Mouse (Mus musculus) MEL (cell line): ENCODE measurements at regions not wholly inside any gene's neighbourhood (a gene's known extent, or its start where the extent isn't known, plus 50 kb on each side); places are given as distances from the start of the nearest gene placed in this dataset.

ENCODE experiments used
- DNase-seq: peaks from one replicate; pipeline ENCODE4 v3.0.0; 2011; ENCODE audit warnings: low read depth, low spot score
- H3K27ac ChIP-seq: 2 replicates; pipeline ENCODE4 v1.5.1; 2012; ENCODE audit warnings: low read depth, mild to moderate bottlenecking, control low read depth, low read length, moderate library complexity; ENCODE audit not compliant: control insufficient read depth
- H3K27me3 ChIP-seq, 2 experiments: fragments of 150-350 bp in 1 of 2; sonication (generic) in 1 of 2; 2 replicates each; pipeline ENCODE4 v1.6.1; 2012; ENCODE audit warnings: low read length in 2 of 2, mild to moderate bottlenecking in 2 of 2, improper control_type of control experiment in 1 of 2, moderate library complexity in 1 of 2; ENCODE audit not compliant: insufficient read depth in 2 of 2, control insufficient read depth in 1 of 2
- H3K36me3 ChIP-seq, 2 experiments: 2 replicates each; pipeline ENCODE4 v1.6.1; 2012 to 2014; ENCODE audit warnings: low read length in 2 of 2, improper control_type of control experiment in 1 of 2, inconsistent platforms in 1 of 2, mild to moderate bottlenecking in 1 of 2; ENCODE audit not compliant: insufficient read depth in 2 of 2, control insufficient read depth in 1 of 2
- H3K4me1 ChIP-seq, 2 experiments: fragments of 150-350 bp in 1 of 2; sonication (generic) in 1 of 2; 2 replicates each; pipeline ENCODE4 v1.6.1; 2012; ENCODE audit warnings: low read length in 2 of 2, improper control_type of control experiment in 1 of 2, mild to moderate bottlenecking in 1 of 2; ENCODE audit not compliant: insufficient read depth in 2 of 2, control insufficient read depth in 1 of 2
- H3K4me3 ChIP-seq, 2 experiments: fragments of 150-350 bp in 1 of 2; sonication (generic) in 1 of 2; 2 replicates each; pipeline ENCODE4 v1.5.1; 2012; ENCODE audit warnings: low read depth in 2 of 2, low read length in 2 of 2, mild to moderate bottlenecking in 2 of 2, moderate library complexity in 2 of 2, control low read depth in 1 of 2, improper control_type of control experiment in 1 of 2; ENCODE audit not compliant: control insufficient read depth in 1 of 2, insufficient read depth in 1 of 2
- H3K79me2 ChIP-seq: 2 replicates; pipeline ENCODE4 v1.6.1; 2012; ENCODE audit warnings: mild to moderate bottlenecking, low read length, moderate library complexity; ENCODE audit not compliant: control insufficient read depth, poor library complexity, insufficient read depth
- H3K9ac ChIP-seq: 2 replicates; pipeline ENCODE4 v1.6.1; 2012; ENCODE audit warnings: low read depth, mild to moderate bottlenecking, control low read depth, low read length, moderate library complexity; ENCODE audit not compliant: control insufficient read depth, poor library complexity, severe bottlenecking
- H3K9me3 ChIP-seq: fragments of 150-350 bp; sonication (generic); replicated peaks from 2 replicates; pipeline ENCODE4 v1.6.1; 2012; ENCODE audit warnings: mild to moderate bottlenecking, low read length, improper control_type of control experiment, moderate library complexity; ENCODE audit not compliant: insufficient read depth
- BHLHE40 ChIP-seq: IDR thresholded peaks from 2 replicates; pipeline ENCODE4 v1.6.1; 2012; ENCODE audit warnings: low read depth, mild to moderate bottlenecking, inconsistent platforms, low read length, improper control_type of control experiment, borderline replicate concordance
- E2F4 ChIP-seq: IDR thresholded peaks from 2 replicates; pipeline ENCODE4 v1.6.1; 2011; ENCODE audit warnings: low read depth, low read length, improper control_type of control experiment, borderline replicate concordance
- GATA1 ChIP-seq: IDR thresholded peaks from 2 replicates; pipeline ENCODE4 v1.6.1; 2011; ENCODE audit warnings: low read depth, low read length, improper control_type of control experiment
- JUND ChIP-seq: IDR thresholded peaks from 2 replicates; pipeline ENCODE4 v1.6.1; 2011; ENCODE audit warnings: low read depth, mild to moderate bottlenecking, improper control_type of control experiment, low read length
- MAFK ChIP-seq: IDR thresholded peaks from 2 replicates; pipeline ENCODE4 v1.6.1; 2011; ENCODE audit warnings: low read depth, mild to moderate bottlenecking, low read length, improper control_type of control experiment, borderline replicate concordance
- MAZ ChIP-seq: IDR thresholded peaks from 2 replicates; pipeline ENCODE4 v1.6.1; 2012; ENCODE audit warnings: low read depth, mild to moderate bottlenecking, inconsistent platforms, low read length, improper control_type of control experiment
- MEF2A ChIP-seq: IDR thresholded peaks from 2 replicates; pipeline ENCODE4 v1.6.1; 2014; ENCODE audit warnings: low read depth, mild to moderate bottlenecking, inconsistent platforms, low read length, improper control_type of control experiment; ENCODE audit not compliant: poor library complexity, insufficient replicate concordance, severe bottlenecking; ENCODE audit errors: extremely low read depth
- MXI1 ChIP-seq: IDR thresholded peaks from 2 replicates; pipeline ENCODE4 v1.6.1; 2011; ENCODE audit warnings: mild to moderate bottlenecking, low read depth, low read length, improper control_type of control experiment
- POLR2AphosphoS2 ChIP-seq: IDR thresholded peaks from 2 replicates; pipeline ENCODE4 v1.6.1; 2011; ENCODE audit warnings: low read length, improper control_type of control experiment
- RAD21 ChIP-seq: IDR thresholded peaks from 2 replicates; pipeline ENCODE4 v1.6.1; 2011; ENCODE audit warnings: mild to moderate bottlenecking, low read depth, low read length, improper control_type of control experiment
- RCOR1 ChIP-seq: IDR thresholded peaks from 2 replicates; pipeline ENCODE4 v1.6.1; 2012; ENCODE audit warnings: low read depth, mild to moderate bottlenecking, inconsistent platforms, low read length, improper control_type of control experiment
- UBTF ChIP-seq: IDR thresholded peaks from 2 replicates; pipeline ENCODE4 v1.6.1; 2012; ENCODE audit warnings: low read depth, mild to moderate bottlenecking, inconsistent platforms, low read length, improper control_type of control experiment, moderate library complexity, borderline replicate concordance; ENCODE audit not compliant: insufficient read depth
- USF1 ChIP-seq: IDR thresholded peaks from 2 replicates; pipeline ENCODE4 v1.6.1; 2014; ENCODE audit warnings: low read depth, mild to moderate bottlenecking, inconsistent platforms, low read length, improper control_type of control experiment, moderate library complexity
- ZC3H11A ChIP-seq: IDR thresholded peaks from 2 replicates; pipeline ENCODE4 v1.6.1; 2012; ENCODE audit warnings: low read depth, mild to moderate bottlenecking, inconsistent platforms, low read length, improper control_type of control experiment
- ZMIZ1 ChIP-seq: IDR thresholded peaks from 2 replicates; pipeline ENCODE4 v1.6.1; 2012; ENCODE audit warnings: low read depth, mild to moderate bottlenecking, inconsistent platforms, low read length, improper control_type of control experiment, moderate library complexity
- ZNF384 ChIP-seq: IDR thresholded peaks from 2 replicates; pipeline ENCODE4 v1.6.1; 2012; ENCODE audit warnings: low read depth, mild to moderate bottlenecking, inconsistent platforms, low read length, improper control_type of control experiment

DNA sequence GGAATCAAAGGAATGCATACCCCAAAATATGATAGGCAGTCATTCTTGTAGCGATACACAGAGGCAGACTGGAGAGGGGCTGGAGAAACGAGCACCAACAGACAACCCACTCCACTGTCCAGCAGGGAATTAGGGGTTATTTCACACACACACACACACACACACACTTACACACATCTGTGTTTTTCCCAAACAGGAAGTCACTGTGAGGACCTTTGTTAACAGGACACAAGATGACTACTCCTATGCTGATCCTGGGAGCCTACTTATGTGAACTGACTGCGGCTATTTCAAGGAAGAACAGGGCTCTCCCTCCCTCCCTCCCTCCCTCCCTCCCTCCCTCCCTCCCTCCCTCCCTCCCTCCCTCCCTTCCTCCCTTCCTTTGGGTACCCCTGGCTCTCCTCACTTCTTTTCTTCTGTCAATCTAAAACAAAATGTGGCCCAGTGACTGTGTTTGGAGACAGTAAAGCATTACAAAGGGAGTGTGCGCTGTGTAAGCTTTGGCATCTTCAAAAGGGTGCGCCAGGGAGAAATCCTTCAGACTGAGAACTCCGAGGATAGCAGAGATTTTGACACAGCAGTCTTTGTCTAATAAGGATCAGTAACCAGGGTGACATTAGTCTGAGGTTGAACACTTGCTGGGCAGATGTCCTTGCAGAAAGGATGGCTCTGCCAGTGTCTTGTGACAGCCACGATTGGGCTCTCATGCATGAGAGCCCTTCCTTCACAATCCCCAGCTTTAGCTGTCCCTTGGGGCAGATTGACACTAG, 86.8 kb downstream of the Ackr3 start:
- Histone ChIP-seq H3K4me1 (no peaks in the 10 kb centered on the region), H3K27me3 (no peaks in the 10 kb centered on the region), H3K4me3 (no peak overlapping the region), H3K36me3 (no peaks in the 10 kb centered on the region), H3K27ac (no peak overlapping the region), H3K79me2 (no peaks in the 10 kb centered on the region), H3K9me3 (no peaks in the 10 kb centered on the region), H3K9ac (no peak overlapping the region)
- DNase-seq, result no peak
- TF ChIP-seq USF1, result no peak
- TF ChIP-seq RAD21, result no peak
- TF ChIP-seq ZMIZ1, result no peak
- TF ChIP-seq JUND, result no peak
- TF ChIP-seq E2F4, result no peak
- TF ChIP-seq UBTF, result no peak
- no peak for TF ChIP-seq MEF2A
- TF ChIP-seq ZC3H11A, result no peak

DNA sequence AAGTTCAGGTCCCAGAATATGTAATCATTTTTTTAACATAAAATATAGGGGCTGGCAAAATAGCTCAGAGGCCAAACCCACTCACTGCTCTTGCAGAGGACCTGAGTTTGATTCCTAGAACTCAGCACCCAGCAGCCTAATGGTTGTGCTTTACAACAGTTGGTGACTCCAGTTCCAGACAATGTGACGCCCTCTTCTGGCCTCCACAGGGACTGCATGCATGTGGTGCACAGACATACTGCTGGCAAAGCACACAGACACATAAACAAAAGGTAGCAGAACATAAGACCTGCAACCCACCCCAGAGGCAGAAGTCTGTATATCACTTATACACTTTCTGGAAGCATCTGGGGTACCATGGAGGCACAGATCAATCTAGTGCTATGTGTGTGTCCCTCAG, 87.5 kb downstream of the Ackr3 start:
- TF ChIP-seq BHLHE40 (no peak), JUND (no peak), ZNF384 (no peak), MXI1 (no peak), GATA1 (no peak), MAFK (no peak), RCOR1 (no peak), POLR2AphosphoS2 (no peak), USF1 (no peak), MAZ (no peak)
- Histone ChIP-seq H3K9ac (no peak overlapping the region), H3K27ac (no peak overlapping the region), H3K9me3 (no peaks in the 10 kb centered on the region), H3K79me2 (no peaks in the 10 kb centered on the region), H3K27me3 (no peaks in the 10 kb centered on the region), H3K36me3 (no peaks in the 10 kb centered on the region), H3K4me3 (no peak overlapping the region), H3K4me1 (no peaks in the 10 kb centered on the region)
- DNase-seq, result no peak
